Mouse (Mus musculus): ENCODE data around the gene Arl6ip4. TPM values are rescaled to one million over a fixed set of nuclear protein-coding genes. Genes with fewer than 3 reads are reported as not detected.

Gene Arl6ip4
- polyA plus RNA-seq, 1 experiment from 2014 or later: 134 TPM

GRCm38 (mm10) chr5:124122357-124122756 is 6.5 kb downstream of the Arl6ip4 start:
- H3K4me3 ChIP-seq: no peak overlapping the region
- WGBS: 90% methylated on average over 18 of the region's 18 CpGs
- DNase-seq (ENCODE audit: low spot score): no peak
- H3K36me3 ChIP-seq (replicated peaks): peaks cover 94% of the 10 kb centered on the region
- H3K9me3 ChIP-seq: no peaks in the 10 kb centered on the region
- no peaks in the 10 kb centered on the region for H3K27me3 ChIP-seq (replicated peaks; ENCODE audit: low read depth, poor library complexity, severe bottlenecking)
- no peak overlapping the region for H3K27ac ChIP-seq (replicated peaks)
- peaks cover 22% of the 10 kb centered on the region for H3K4me1 ChIP-seq

GRCm38 (mm10) chr5:124125093-124125492 is 9.2 kb downstream of the Arl6ip4 start:
- no peak overlapping the region for H3K4me3 ChIP-seq
- H3K36me3 ChIP-seq (replicated peaks): peaks cover 94% of the 10 kb centered on the region
- no peak overlapping the region for H3K27ac ChIP-seq (replicated peaks)
- no peaks in the 10 kb centered on the region for H3K27me3 ChIP-seq (replicated peaks; ENCODE audit: low read depth, poor library complexity, severe bottlenecking)
- no peak for DNase-seq (ENCODE audit: low spot score)
- H3K9me3 ChIP-seq: no peaks in the 10 kb centered on the region
- 0 out of 2 replicates have a peak, but pooled peaks cover under 1% of the 10 kb centered on the region for H3K4me1 ChIP-seq
- 89% methylated on average over 11 of the region's 11 CpGs for WGBS

GRCm38 (mm10) chr5:124134261-124134660 is 18.4 kb downstream of the Arl6ip4 start:
- WGBS: 89% methylated on average over 5 of the region's 5 CpGs
- Histone ChIP-seq H3K36me3 (replicated peaks) (peaks cover 45% of the 10 kb centered on the region), H3K27me3 (replicated peaks; ENCODE audit: low read depth, poor library complexity, severe bottlenecking) (no peaks in the 10 kb centered on the region), H3K4me3 (no peak overlapping the region), H3K4me1 (no peaks in the 10 kb centered on the region), H3K27ac (replicated peaks) (no peak overlapping the region), H3K9me3 (no peaks in the 10 kb centered on the region)
- no peak for DNase-seq (ENCODE audit: low spot score)

DNA sequence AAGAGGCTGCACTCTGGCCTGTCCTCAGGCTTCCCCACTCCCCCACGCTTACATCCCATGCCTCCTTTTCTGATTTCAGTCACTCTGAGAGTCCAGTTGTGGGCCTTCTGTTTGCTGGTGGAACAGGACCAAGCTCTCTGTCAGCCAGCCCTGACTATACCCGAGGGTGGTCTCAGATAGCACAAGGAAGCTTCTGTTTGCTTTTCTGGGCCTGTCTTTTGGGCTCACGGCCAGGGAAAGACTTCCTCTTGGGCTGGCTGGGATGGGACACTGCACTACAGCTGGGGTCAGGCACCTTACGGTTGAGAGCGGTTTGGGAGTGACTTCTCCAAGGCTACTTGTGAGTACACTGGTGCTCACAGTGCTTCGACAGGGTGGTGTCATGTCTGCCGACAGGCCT is 22.2 kb downstream of the Arl6ip4 start:
- Histone ChIP-seq H3K4me1 (no peaks in the 10 kb centered on the region), H3K36me3 (replicated peaks) (peaks cover 31% of the 10 kb centered on the region), H3K4me3 (no peak overlapping the region), H3K9me3 (no peaks in the 10 kb centered on the region), H3K27ac (replicated peaks) (no peak overlapping the region), H3K27me3 (replicated peaks; ENCODE audit: low read depth, poor library complexity, severe bottlenecking) (no peaks in the 10 kb centered on the region)
- WGBS: 71% methylated on average over 7 of the region's 7 CpGs
- DNase-seq (ENCODE audit: low spot score): no peak

DNA sequence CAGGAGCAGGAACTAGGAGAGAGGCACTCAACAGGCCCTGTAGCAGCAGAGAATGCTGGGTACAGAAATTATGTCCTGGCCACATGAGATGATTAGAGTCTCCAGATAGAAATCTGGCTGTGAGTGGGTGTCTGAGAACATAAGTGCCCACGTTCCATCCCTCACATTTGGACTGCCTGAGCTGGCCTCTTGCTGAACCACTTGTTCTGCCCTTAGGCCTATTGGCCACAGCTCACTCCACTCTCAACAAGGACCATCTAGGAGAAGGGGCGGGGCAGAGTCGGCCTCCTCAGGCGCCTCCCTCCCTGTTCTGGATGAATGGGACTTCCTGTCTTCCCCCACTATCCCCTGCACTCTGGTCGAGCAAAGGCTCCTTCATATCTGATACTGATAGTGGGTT is 33.1 kb downstream of the Arl6ip4 start:
- Histone ChIP-seq H3K27ac (replicated peaks) (no peak overlapping the region), H3K27me3 (replicated peaks; ENCODE audit: low read depth, poor library complexity, severe bottlenecking) (no peaks in the 10 kb centered on the region), H3K9me3 (no peaks in the 10 kb centered on the region), H3K4me3 (no peak overlapping the region), H3K4me1 (no peaks in the 10 kb centered on the region), H3K36me3 (replicated peaks) (peaks cover 6% of the 10 kb centered on the region; the same call in 1 of the 2 replicates)
- WGBS: 54% methylated on average over 5 of the region's 5 CpGs
- DNase-seq (ENCODE audit: low spot score): no peak

DNA sequence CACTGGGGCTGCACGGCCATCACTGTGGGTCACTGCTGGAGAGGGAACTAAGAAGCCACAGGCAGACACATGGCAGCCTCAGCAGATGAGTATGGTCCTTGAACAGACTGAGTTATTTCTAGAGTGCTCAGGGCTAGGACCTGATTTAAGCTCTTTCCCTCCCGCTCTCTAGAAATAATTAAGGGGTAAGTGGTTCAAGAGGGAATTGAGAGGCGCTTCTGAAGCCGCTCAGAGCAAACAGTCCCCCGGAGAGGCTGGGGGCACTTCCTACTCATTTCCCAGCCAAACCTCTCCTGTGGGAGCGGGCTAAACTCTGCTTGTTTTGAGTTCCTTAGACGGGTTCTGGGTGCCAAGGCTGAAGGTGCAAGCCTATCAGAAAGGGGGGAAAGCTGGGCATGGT is 35.0 kb downstream of the Arl6ip4 start:
- H3K4me3 ChIP-seq: no peak overlapping the region
- no peak overlapping the region for H3K27ac ChIP-seq (replicated peaks)
- WGBS: 83% methylated on average over 7 of the region's 7 CpGs
- no peaks in the 10 kb centered on the region for H3K4me1 ChIP-seq
- H3K36me3 ChIP-seq (replicated peaks): 0 out of 2 replicates have a peak, but pooled peaks cover 6% of the 10 kb centered on the region
- H3K27me3 ChIP-seq (replicated peaks; ENCODE audit: low read depth, poor library complexity, severe bottlenecking): no peaks in the 10 kb centered on the region
- H3K9me3 ChIP-seq: no peaks in the 10 kb centered on the region
- no peak for DNase-seq (ENCODE audit: low spot score)

- Histone ChIP-seq H3K36me3 (replicated peaks) (0 out of 2 replicates have a peak, but pooled peaks cover 6% of the 10 kb centered on the region), H3K27ac (replicated peaks) (no peak overlapping the region)
- 82% methylated on average over 4 of the region's 4 CpGs for WGBS
Measured at GRCm38 (mm10) chr5:124152734-124153133, 36.8 kb downstream of the Arl6ip4 start.

GRCm38 (mm10) chr5:124155943-124156342 is 40.1 kb downstream of the Arl6ip4 start:
- Histone ChIP-seq H3K27ac (replicated peaks) (no peak overlapping the region), H3K4me1 (peaks cover 24% of the 10 kb centered on the region), H3K4me3 (no peak overlapping the region), H3K36me3 (replicated peaks) (0 out of 2 replicates have a peak, but pooled peaks cover 5% of the 10 kb centered on the region), H3K9me3 (no peaks in the 10 kb centered on the region), H3K27me3 (replicated peaks; ENCODE audit: low read depth, poor library complexity, severe bottlenecking) (no peaks in the 10 kb centered on the region)
- DNase-seq (ENCODE audit: low spot score): no peak
- 89% methylated on average over 5 of the region's 5 CpGs for WGBS

More at GRCm38 (mm10) chr5:124152734-124153133, 36.8 kb downstream of the Arl6ip4 start:
- Histone ChIP-seq H3K27me3 (replicated peaks; ENCODE audit: low read depth, poor library complexity, severe bottlenecking) (no peaks in the 10 kb centered on the region), H3K9me3 (no peaks in the 10 kb centered on the region), H3K4me1 (no peaks in the 10 kb centered on the region), H3K4me3 (no peak overlapping the region)
- no peak for DNase-seq (ENCODE audit: low spot score)

- Histone ChIP-seq H3K27ac (replicated peaks) (no peak overlapping the region), H3K4me3 (no peak overlapping the region)
Measured at GRCm38 (mm10) chr5:124158305-124158704, 42.4 kb downstream of the Arl6ip4 start.

DNA sequence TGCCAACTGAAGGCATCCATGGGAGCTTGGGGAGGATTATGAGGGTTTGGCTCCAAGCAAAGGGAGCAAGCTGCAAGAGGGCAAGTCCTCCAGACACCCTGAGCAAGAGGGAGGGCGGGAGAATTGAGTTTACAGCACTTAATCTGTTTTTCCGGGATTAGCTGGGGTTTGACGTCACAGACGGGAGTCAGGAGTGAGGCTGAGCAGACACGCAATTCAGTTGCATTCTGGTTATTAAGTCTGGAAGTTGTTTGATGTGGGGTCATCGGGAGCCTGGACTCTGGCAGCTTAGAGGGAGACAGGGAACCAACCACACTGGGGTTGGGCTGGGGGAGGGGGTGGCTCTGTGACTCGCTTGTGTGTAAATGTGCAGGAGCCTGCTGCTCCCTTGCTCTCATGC is 43.6 kb downstream of the Arl6ip4 start:
- Histone ChIP-seq H3K36me3 (replicated peaks) (no peaks in the 10 kb centered on the region), H3K4me1 (peaks cover 52% of the 10 kb centered on the region), H3K27ac (replicated peaks) (peak overlapping the region; percentile 8; the same call in 1 of the 2 replicates), H3K27me3 (replicated peaks; ENCODE audit: low read depth, poor library complexity, severe bottlenecking) (no peaks in the 10 kb centered on the region), H3K9me3 (no peaks in the 10 kb centered on the region), H3K4me3 (no peak overlapping the region)
- DNase-seq (ENCODE audit: low spot score): peak; percentile 56
- 34% methylated on average over 7 of the region's 7 CpGs for WGBS

More at GRCm38 (mm10) chr5:124158305-124158704, 42.4 kb downstream of the Arl6ip4 start:
- DNase-seq (ENCODE audit: low spot score): no peak
- WGBS: 84% methylated on average over 4 of the region's 4 CpGs
- Histone ChIP-seq H3K27me3 (replicated peaks; ENCODE audit: low read depth, poor library complexity, severe bottlenecking) (no peaks in the 10 kb centered on the region), H3K9me3 (no peaks in the 10 kb centered on the region), H3K36me3 (replicated peaks) (no peaks in the 10 kb centered on the region), H3K4me1 (peaks cover 40% of the 10 kb centered on the region)

DNA sequence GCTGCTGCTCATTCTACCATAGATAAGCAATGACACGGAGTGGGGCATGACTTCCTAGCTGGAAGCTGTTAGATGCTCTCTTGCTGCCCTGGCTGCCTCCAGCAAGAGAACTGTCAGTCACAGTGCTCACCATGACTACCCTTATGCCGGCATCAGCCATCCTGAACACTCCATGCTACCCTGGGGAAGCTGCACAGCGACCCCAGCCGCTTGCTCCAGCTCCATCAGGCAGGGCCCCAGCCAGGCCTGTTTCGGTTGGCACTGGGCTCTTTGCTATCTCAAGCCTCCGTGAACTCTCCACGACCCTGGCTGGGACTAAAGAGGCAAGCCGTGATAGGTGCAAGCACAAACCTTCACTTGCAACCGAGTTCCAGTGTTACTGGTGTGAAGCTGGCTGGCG is 45.9 kb downstream of the Arl6ip4 start:
- no peaks in the 10 kb centered on the region for H3K36me3 ChIP-seq (replicated peaks)
- H3K27me3 ChIP-seq (replicated peaks; ENCODE audit: low read depth, poor library complexity, severe bottlenecking): no peaks in the 10 kb centered on the region
- DNase-seq (ENCODE audit: low spot score): peak; percentile 47
- no peak overlapping the region for H3K27ac ChIP-seq (replicated peaks)
- H3K4me1 ChIP-seq: peaks cover 76% of the 10 kb centered on the region
- H3K4me3 ChIP-seq: no peak overlapping the region
- no peaks in the 10 kb centered on the region for H3K9me3 ChIP-seq
- 67% methylated on average over 10 of the region's 10 CpGs for WGBS

GRCm38 (mm10) chr5:124162577-124162976 is 46.7 kb downstream of the Arl6ip4 start:
- no peak overlapping the region for H3K4me3 ChIP-seq
- no peaks in the 10 kb centered on the region for H3K9me3 ChIP-seq
- peak; percentile 63 for DNase-seq (ENCODE audit: low spot score)
- no peaks in the 10 kb centered on the region for H3K27me3 ChIP-seq (replicated peaks; ENCODE audit: low read depth, poor library complexity, severe bottlenecking)
- WGBS: 63% methylated on average over 5 of the region's 5 CpGs
- H3K36me3 ChIP-seq (replicated peaks): no peaks in the 10 kb centered on the region
- no peak overlapping the region for H3K27ac ChIP-seq (replicated peaks)
- H3K4me1 ChIP-seq: peaks cover 83% of the 10 kb centered on the region

- Histone ChIP-seq H3K9me3 (no peaks in the 10 kb centered on the region), H3K4me1 (peaks cover 86% of the 10 kb centered on the region), H3K27ac (replicated peaks) (no peak overlapping the region), H3K27me3 (replicated peaks; ENCODE audit: low read depth, poor library complexity, severe bottlenecking) (no peaks in the 10 kb centered on the region), H3K4me3 (no peak overlapping the region), H3K36me3 (replicated peaks) (no peaks in the 10 kb centered on the region)
- 84% methylated on average over 11 of the region's 11 CpGs for WGBS
- no peak for DNase-seq (ENCODE audit: low spot score)
Measured at GRCm38 (mm10) chr5:124163445-124163844, 47.6 kb downstream of the Arl6ip4 start.
